Mouse (Mus musculus): Measurements from ENCODE around the gene Adam34. TPM values are rescaled to one million over a fixed set of nuclear protein-coding genes. Genes with fewer than 3 reads are reported as not detected.
"Not testable (repeated sequence)": the region's sequence is repeated elsewhere in the genome, so short reads cannot be mapped to it uniquely, and the experiment has no call there.

The Adam34 gene
- polyA plus RNA-seq (2015; fragmentation: Nextera tagmentation; extraction: Ambion mirVana), result 0.07 TPM in 1 of 2 replicates, not detected in the other

DNA sequence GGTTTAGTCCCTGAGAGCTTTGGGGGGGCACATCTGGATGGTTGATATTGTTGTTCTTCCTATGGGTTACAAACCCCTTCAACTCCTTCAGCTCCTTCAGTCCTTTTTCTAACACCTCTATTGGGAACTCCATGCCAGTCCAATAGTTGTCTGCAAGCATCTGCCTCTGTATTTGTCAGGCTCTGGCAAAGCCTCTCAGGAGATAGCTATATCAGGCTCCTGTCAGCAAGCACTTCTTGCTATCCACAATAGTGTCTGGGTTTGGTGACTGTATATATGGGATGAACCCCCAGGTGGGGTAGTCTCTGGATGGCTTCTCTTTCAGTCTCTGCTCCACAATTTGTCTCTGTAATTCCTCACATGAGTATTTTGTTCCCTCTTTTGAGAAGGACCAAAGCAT is at the start of gene Adam34:
Gene Adam34 (minus strand): TSS at position 101 of the 400 bp plus-strand sequence.
- Histone ChIP-seq H3K27ac (no peak within 1 kb of the TSS), H3K9ac (replicated peaks) (no peak within 1 kb of the TSS), H3K27me3 (no peaks in the 10 kb centered on the region), H3K36me3 (no peaks in the 10 kb centered on the region), H3K4me2 (replicated peaks) (no peak within 1 kb of the TSS), H3K9me3 (no peaks in the 10 kb centered on the region), H3K4me1 (replicated peaks) (no peaks in the 10 kb centered on the region), H3K4me3 (replicated peaks) (no peak within 1 kb of the TSS)
- ATAC-seq, result no peak

DNA sequence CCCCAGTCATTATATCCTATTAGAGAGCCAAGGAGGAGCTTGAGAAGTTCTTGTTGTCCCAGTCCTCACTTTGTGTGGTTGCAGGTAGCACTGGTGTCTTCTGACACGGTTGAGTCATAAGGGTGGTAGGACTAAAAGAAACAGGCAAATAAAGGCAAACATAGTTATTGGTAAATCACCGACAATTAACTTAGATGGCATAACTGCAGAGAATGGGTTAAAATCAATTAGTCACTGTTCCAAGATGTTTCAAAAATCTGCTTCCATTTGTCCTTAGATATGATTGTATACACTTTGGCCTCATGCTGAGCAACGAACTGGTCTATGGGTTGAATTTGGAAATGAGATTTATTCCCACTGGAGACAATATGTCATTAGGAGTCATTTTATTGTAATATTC is 82.7 kb downstream of the Adam34 start, which contains the start of gene Gm5346:
Gene Gm5346 (minus strand): TSS at position 101 of the 400 bp plus-strand sequence.
- H3K36me3 ChIP-seq, result no peaks in the 10 kb centered on the region
- 87% methylated on average over 3 of the region's 3 CpGs for WGBS
- no peak for ATAC-seq
- H3K4me1 ChIP-seq (replicated peaks), result no peaks in the 10 kb centered on the region
- no peak within 1 kb of the TSS for H3K27ac ChIP-seq
- no peaks in the 10 kb centered on the region for H3K27me3 ChIP-seq
- no peak within 1 kb of the TSS for H3K4me2 ChIP-seq (replicated peaks)
- H3K9ac ChIP-seq (replicated peaks), result no peak within 1 kb of the TSS
- H3K4me3 ChIP-seq (replicated peaks), result no peak within 1 kb of the TSS
- no peaks in the 10 kb centered on the region for H3K9me3 ChIP-seq

DNA sequence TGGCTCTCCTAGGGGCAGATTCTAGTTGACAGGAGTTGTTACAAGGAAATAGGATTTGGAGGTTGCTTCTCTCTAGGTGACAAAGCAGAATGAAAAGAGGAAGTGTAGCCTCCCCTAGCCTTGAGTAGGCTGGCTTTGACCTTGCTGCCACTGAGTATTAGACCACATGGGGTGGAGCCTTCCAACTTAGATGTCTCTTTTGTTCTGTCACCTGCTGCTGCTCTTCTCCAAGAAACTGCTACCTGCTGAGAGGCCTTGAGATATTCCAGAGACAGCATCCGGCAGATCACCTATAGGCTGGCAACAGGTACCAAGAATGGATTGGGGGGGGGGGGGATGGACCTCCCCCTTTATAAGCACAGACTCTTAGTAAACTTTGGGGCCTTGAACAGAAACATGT is 93.8 kb downstream of the Adam34 start:
- no peaks in the 10 kb centered on the region for H3K36me3 ChIP-seq
- H3K4me2 ChIP-seq (replicated peaks), result no peak overlapping the region
- no peaks in the 10 kb centered on the region for H3K9me3 ChIP-seq
- ATAC-seq, result no peak
- no peak overlapping the region for H3K4me3 ChIP-seq (replicated peaks)
- WGBS, result 86% methylated on average over 1 of the region's 1 CpGs
- H3K9ac ChIP-seq (replicated peaks), result no peak overlapping the region
- no peaks in the 10 kb centered on the region for H3K27me3 ChIP-seq
- no peak overlapping the region for H3K27ac ChIP-seq
- no peaks in the 10 kb centered on the region for H3K4me1 ChIP-seq (replicated peaks)

DNA sequence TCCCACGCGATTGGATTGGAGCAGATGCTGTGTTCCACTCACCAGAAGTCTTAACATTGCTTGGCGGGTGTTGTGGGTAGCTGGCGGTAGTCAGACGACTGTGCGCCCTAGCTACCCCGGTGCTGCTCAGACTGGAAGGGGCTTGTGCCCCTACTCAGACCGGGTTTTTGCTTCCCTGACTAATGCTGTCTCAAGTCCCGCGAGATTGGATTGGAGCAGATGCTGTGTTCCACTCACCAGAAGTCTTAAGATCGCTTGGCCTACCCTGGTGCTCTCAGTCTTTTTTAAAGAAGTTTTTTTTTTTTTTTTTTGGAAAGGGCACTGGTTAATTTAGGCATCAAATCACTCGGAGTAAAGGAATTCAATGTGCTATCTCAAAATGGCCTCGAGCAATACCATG is 106.2 kb downstream of the Adam34 start:
- H3K9me3 ChIP-seq; H3K27ac ChIP-seq; H3K4me3 ChIP-seq (replicated peaks); ATAC-seq; H3K4me2 ChIP-seq (replicated peaks); H3K36me3 ChIP-seq; H3K27me3 ChIP-seq; H3K9ac ChIP-seq (replicated peaks); H3K4me1 ChIP-seq (replicated peaks): not testable (repeated sequence)
- 84% methylated on average over 13 of the region's 13 CpGs for WGBS

DNA sequence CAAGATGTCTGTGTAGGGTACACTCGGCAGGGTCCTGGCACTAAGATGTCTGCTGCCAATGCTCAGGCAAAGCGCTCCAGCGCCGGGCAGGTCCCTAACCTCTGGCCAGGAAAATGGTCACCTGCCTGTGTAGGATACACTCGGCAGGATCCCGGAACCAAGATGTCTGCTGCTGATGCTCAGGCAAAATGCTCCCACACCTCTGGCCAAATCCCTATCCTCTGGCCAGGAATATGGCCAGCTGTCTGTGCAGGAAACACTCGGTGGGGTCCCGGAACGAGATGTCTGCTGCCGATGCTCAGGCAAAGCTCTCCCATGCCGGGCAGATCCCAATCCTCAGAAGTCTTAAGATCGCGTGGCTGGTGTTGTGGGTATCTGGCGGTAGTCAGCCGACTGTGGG is 106.7 kb downstream of the Adam34 start:
- not testable (repeated sequence) for H3K4me2 ChIP-seq (replicated peaks); H3K9me3 ChIP-seq; H3K36me3 ChIP-seq; H3K27ac ChIP-seq; H3K4me1 ChIP-seq (replicated peaks); H3K4me3 ChIP-seq (replicated peaks); ATAC-seq; H3K9ac ChIP-seq (replicated peaks); H3K27me3 ChIP-seq
- 97% methylated on average over 15 of the region's 15 CpGs for WGBS

Other genes with a start within 250 kb of the Adam34 start
- not detected in 2 replicates for gene Adam26b, start 181.9 kb downstream of the Adam34 start, polyA plus RNA-seq (2015; fragmentation: Nextera tagmentation; extraction: Ambion mirVana)
- not detected in 2 replicates for gene Adam26a, start 133.3 kb downstream of the Adam34 start, polyA plus RNA-seq (2015; fragmentation: Nextera tagmentation; extraction: Ambion mirVana)
- not detected in 2 replicates for gene Gm5346, start 82.8 kb downstream of the Adam34 start, polyA plus RNA-seq (2015; fragmentation: Nextera tagmentation; extraction: Ambion mirVana)

Measured in midbrain, embryonic 13.5 days (tissue).